ENCODE assay signal across 8 mouse cellular contexts in genomic region chr19:12573266-12574011, GRCm38 (mm10). TPM values are rescaled to one million over a fixed set of nuclear protein-coding genes. Genes with fewer than 3 reads are reported as not detected.
DNase-seq lines count a peak whose midpoint lies in the region; ATAC-seq and TF ChIP-seq lines count a peak whose summit lies in the region.

No protein-coding gene starts in this region.

- H3K4me3 ChIP-seq in ES-Bruce4 (ENCODE audit: low read depth, low read length): peak overlapping the region; percentile 47
- peak overlapping the region; percentile 50 for H3K4me3 ChIP-seq in lung, embryonic 16.5 days (ENCODE audit: low read length)

- H3K9me3 ChIP-seq in ES-Bruce4 (replicated peaks; ENCODE audit: control insufficient read depth, insufficient read depth, low read length, poor library complexity, severe bottlenecking): no peaks in the 10 kb centered on the region
- H3K9me3 ChIP-seq in lung, embryonic 16.5 days (ENCODE audit: control insufficient read depth, low read length): no peaks in the 10 kb centered on the region

- TF ChIP-seq EP300 in ES-Bruce4 (IDR thresholded peaks at IDR 0.05; ENCODE audit: insufficient read depth, low read depth, low read length): no peak

- no peak for TF ChIP-seq CTCF in ES-Bruce4 (IDR thresholded peaks at IDR 0.05; ENCODE audit: low read depth, low read length)

- no peaks in the 10 kb centered on the region for H3K36me3 ChIP-seq in ES-Bruce4 (ENCODE audit: control insufficient read depth, insufficient read depth, low read length, poor library complexity, severe bottlenecking)
- H3K36me3 ChIP-seq in lung, embryonic 16.5 days (ENCODE audit: control insufficient read depth, insufficient read depth, low read length): peaks cover 10% of the 10 kb centered on the region; the same call in 1 of the 2 replicates

- H3K4me2 ChIP-seq in lung, embryonic 16.5 days (ENCODE audit: low read depth, low read length): peak overlapping the region; percentile 62

- peak; percentile 85 for DNase-seq in c-Kit-positive CD71-negative TER-119-negative erythroid progenitor cells, embryonic 14.5 days (ENCODE audit: low read depth)
- peak; percentile 78 for DNase-seq in forelimb bud, embryonic 11.5 days (ENCODE audit: low read depth, low spot score)
- peak; percentile 87 for DNase-seq in layer of hippocampus, adult 9-11 months
- DNase-seq in ovary, adult 18-20 months (ENCODE audit: low spot score): peak; percentile 72
- DNase-seq in thymus, postnatal 0 days (ENCODE audit: low spot score): peak; percentile 83

- no peak overlapping the region for H3K27ac ChIP-seq in ES-Bruce4 (ENCODE audit: insufficient read depth, low read length)
- H3K27ac ChIP-seq in lung, embryonic 16.5 days (ENCODE audit: low read length): peak overlapping the region; percentile 73

- no peaks in the 10 kb centered on the region for H3K4me1 ChIP-seq in ES-Bruce4 (ENCODE audit: control insufficient read depth, insufficient read depth, low read length)
- peaks cover 6% of the 10 kb centered on the region for H3K4me1 ChIP-seq in lung, embryonic 16.5 days (replicated peaks; ENCODE audit: control insufficient read depth, insufficient read depth, low read length)

- peak; percentile 98 for ATAC-seq in hematopoietic stem cell, adult 5-6 weeks (replicated peaks in 1 of 2; ENCODE audit: insufficient read depth in 1 of 2, low FRiP score in 2 of 2, low TSS enrichment in 1 of 2, low read depth in 1 of 2, poor library complexity in 2 of 2, severe bottlenecking in 2 of 2)
- peak; percentile 99 for ATAC-seq in lung, embryonic 16.5 days (ENCODE audit: low read depth)

- 6% methylated on average over 14 of the region's 14 CpGs for WGBS in lung, embryonic 16.5 days

- H3K27me3 ChIP-seq in ES-Bruce4 (ENCODE audit: control insufficient read depth, insufficient read depth, low read length, poor library complexity, severe bottlenecking): no peaks in the 10 kb centered on the region
- no peaks in the 10 kb centered on the region for H3K27me3 ChIP-seq in lung, embryonic 16.5 days (ENCODE audit: control insufficient read depth, insufficient read depth, low read depth, low read length)

- no peak for TF ChIP-seq POLR2A in ES-Bruce4 (IDR thresholded peaks at IDR 0.05; ENCODE audit: insufficient read depth, low read length)

- H3K9ac ChIP-seq in ES-Bruce4 (ENCODE audit: low read depth, poor library complexity, severe bottlenecking): no peak overlapping the region
- peak overlapping the region; percentile 61 for H3K9ac ChIP-seq in lung, embryonic 16.5 days (ENCODE audit: low read length)

RNA-seq across cellular contexts. Expression of gene Gm4952, which starts 26.3 kb away (rescaled TPM):
- polyA plus RNA-seq in ES-Bruce4 (2011; ENCODE audit: insufficient read depth, insufficient read length, low read depth, missing spikeins): not detected in 2 replicates
- not detected in 2 replicates for total RNA-seq in hematopoietic stem cell, adult 5-6 weeks (2017)
- 0.09 and 0.29 TPM in 2 replicates for polyA plus RNA-seq in lung, embryonic 16.5 days (2015; fragmentation: Nextera tagmentation; extraction: Ambion mirVana)
- polyA plus RNA-seq in thymus, postnatal 0 days (2015; fragmentation: Nextera tagmentation; extraction: Ambion mirVana): 0.12 TPM in 1 of 2 replicates, not detected in the other

RNA-seq across cellular contexts. Expression of gene Fam111a, which starts 27.9 kb away (rescaled TPM):
- polyA plus RNA-seq in ES-Bruce4 (2011; ENCODE audit: insufficient read depth, insufficient read length, low read depth, missing spikeins): 10.2 and 17.2 TPM in 2 replicates
- total RNA-seq in hematopoietic stem cell, adult 5-6 weeks (2017): 161 and 174 TPM in 2 replicates
- polyA plus RNA-seq in lung, embryonic 16.5 days (2015; fragmentation: Nextera tagmentation; extraction: Ambion mirVana): 31.1 and 33.6 TPM in 2 replicates
- 32.3 and 35.0 TPM in 2 replicates for polyA plus RNA-seq in thymus, postnatal 0 days (2015; fragmentation: Nextera tagmentation; extraction: Ambion mirVana)

RNA-seq across cellular contexts. Expression of gene Glyat, which starts 59.7 kb away (rescaled TPM):
- polyA plus RNA-seq in ES-Bruce4 (2011; ENCODE audit: insufficient read depth, insufficient read length, low read depth, missing spikeins): not detected in 2 replicates
- not detected in 2 replicates for total RNA-seq in hematopoietic stem cell, adult 5-6 weeks (2017)
- not detected in 2 replicates for polyA plus RNA-seq in lung, embryonic 16.5 days (2015; fragmentation: Nextera tagmentation; extraction: Ambion mirVana)
- polyA plus RNA-seq in thymus, postnatal 0 days (2015; fragmentation: Nextera tagmentation; extraction: Ambion mirVana): 0.07 and 0.17 TPM in 2 replicates
